Mouse (Mus musculus) forebrain, embryonic 13.5 days (tissue): ENCODE measurements at regions not wholly inside any gene's neighbourhood (a gene's known extent, or its start where the extent isn't known, plus 50 kb on each side); places are given as distances from the start of the nearest gene placed in this dataset.
A peak's percentile ranks its signal among the peaks of the same experiment; 100 is the strongest.

Source experiments
- ATAC-seq: fragments of 200-750 bp; cut with Nextera tagmentation; 2 replicates; pipeline ENCODE4 v1.8.0; 2017
- H3K27ac ChIP-seq: fragments of 300-500 bp; sonication (generic); 2 replicates; pipeline ENCODE4 v1.5.1; 2015; ENCODE audit warnings: inconsistent platforms, mild to moderate bottlenecking, moderate library complexity
- H3K27me3 ChIP-seq: fragments of 300-500 bp; sonication (generic); 2 replicates; pipeline ENCODE4 v1.6.1; 2015; ENCODE audit warnings: mild to moderate bottlenecking, inconsistent platforms
- H3K36me3 ChIP-seq: fragments of 300-500 bp; sonication (generic); 2 replicates; pipeline ENCODE4 v1.6.1; 2015; ENCODE audit warnings: mild to moderate bottlenecking, inconsistent platforms; ENCODE audit not compliant: poor library complexity, severe bottlenecking
- H3K4me1 ChIP-seq: fragments of 300-500 bp; sonication (generic); 2 replicates; pipeline ENCODE4 v1.6.1; 2015; ENCODE audit warnings: inconsistent platforms
- H3K4me2 ChIP-seq: fragments of 300-500 bp; sonication (generic); 2 replicates; pipeline ENCODE4 v1.6.1; 2015; ENCODE audit warnings: inconsistent platforms, mild to moderate bottlenecking, moderate library complexity
- H3K4me3 ChIP-seq: fragments of 300-500 bp; sonication (generic); 2 replicates; pipeline ENCODE4 v1.5.1; 2015; ENCODE audit warnings: mild to moderate bottlenecking, inconsistent platforms
- H3K9ac ChIP-seq: fragments of 300-500 bp; sonication (generic); 2 replicates; pipeline ENCODE4 v1.6.1; 2015; ENCODE audit warnings: mild to moderate bottlenecking, inconsistent platforms
- H3K9me3 ChIP-seq: fragments of 300-500 bp; sonication (generic); replicated peaks from 2 replicates; pipeline ENCODE4 v1.6.1; 2016; ENCODE audit warnings: inconsistent platforms
- WGBS: fragments of 180-500 bp; shearing (Covaris S2); methylation state at CpG from one replicate; pipeline ENCODE4 v1.1.7; 2015; 5-methylcytosine and 5-hydroxymethylcytosine counted together

DNA sequence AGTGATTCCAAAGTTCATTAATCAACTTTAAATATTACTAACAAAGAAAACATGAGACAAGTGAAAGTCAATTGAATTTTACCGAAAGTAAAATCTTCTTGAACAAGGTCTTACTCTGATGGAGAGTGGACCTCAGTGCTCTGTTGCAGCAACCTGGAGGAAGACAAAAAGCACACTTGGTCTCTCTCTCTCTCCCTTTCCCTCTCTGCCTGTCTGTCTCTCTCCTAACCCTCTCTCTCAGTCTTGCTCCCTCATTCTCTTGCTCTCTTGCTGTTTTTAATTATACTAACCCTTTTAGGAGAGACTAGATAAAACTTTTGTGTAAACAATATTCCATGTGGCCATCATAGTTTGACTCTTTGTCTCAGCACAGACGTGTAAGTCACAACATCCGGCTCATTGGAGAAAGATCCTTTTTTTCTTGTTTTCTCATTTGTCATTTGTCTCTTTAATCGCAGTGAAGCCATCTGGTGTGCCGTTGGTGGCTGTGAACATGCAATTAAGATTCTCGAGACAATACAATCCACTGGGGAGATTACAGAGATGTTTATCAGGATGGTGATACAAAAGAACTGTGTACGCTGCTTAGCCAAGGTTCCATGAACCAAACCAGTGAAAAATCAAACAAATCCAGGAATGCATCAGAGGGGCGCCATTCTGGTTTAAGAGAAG lies 244.5 kb downstream of the Galc start:
- no peaks in the 10 kb centered on the region for H3K27me3 ChIP-seq
- 39% methylated on average over 8 of the region's 8 CpGs for WGBS
- no peak overlapping the region for H3K4me3 ChIP-seq
- H3K9ac ChIP-seq, result no peak overlapping the region
- no peak overlapping the region for H3K4me2 ChIP-seq
- peaks cover 7% of the 10 kb centered on the region; the same call in 1 of the 2 replicates for H3K4me1 ChIP-seq
- no peaks in the 10 kb centered on the region for H3K36me3 ChIP-seq
- peak; percentile 81 for ATAC-seq
- H3K27ac ChIP-seq, result peak overlapping the region; percentile 15; the same call in 1 of the 2 replicates
- no peaks in the 10 kb centered on the region for H3K9me3 ChIP-seq

DNA sequence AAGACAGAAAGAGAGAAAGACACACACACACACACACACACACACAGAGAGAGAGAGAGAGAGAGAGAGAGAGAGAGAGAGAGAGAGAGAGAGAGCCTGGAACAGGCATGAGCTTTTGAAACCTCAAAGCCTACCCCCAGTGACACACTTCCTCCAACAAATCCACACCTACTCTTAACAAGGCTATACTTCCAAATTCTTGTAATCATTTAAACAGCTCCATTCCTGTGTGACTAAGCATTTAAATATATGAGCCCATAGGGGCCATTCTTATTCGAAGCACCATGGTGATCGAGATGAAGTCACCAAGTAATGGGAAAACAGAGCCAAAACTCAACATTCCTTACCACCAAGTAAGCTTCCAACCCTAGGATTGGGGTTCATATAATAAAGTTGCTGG lies 250.1 kb downstream of the Galc start:
- peaks cover 4% of the 10 kb centered on the region; the same call in 1 of the 2 replicates for H3K4me1 ChIP-seq
- no peaks in the 10 kb centered on the region for H3K9me3 ChIP-seq
- H3K4me3 ChIP-seq, result no peak overlapping the region
- 93% methylated on average over 2 of the region's 2 CpGs for WGBS
- no peaks in the 10 kb centered on the region for H3K27me3 ChIP-seq
- no peak overlapping the region for H3K27ac ChIP-seq
- H3K4me2 ChIP-seq, result no peak overlapping the region
- no peaks in the 10 kb centered on the region for H3K36me3 ChIP-seq
- H3K9ac ChIP-seq, result no peak overlapping the region
- no peak for ATAC-seq

DNA sequence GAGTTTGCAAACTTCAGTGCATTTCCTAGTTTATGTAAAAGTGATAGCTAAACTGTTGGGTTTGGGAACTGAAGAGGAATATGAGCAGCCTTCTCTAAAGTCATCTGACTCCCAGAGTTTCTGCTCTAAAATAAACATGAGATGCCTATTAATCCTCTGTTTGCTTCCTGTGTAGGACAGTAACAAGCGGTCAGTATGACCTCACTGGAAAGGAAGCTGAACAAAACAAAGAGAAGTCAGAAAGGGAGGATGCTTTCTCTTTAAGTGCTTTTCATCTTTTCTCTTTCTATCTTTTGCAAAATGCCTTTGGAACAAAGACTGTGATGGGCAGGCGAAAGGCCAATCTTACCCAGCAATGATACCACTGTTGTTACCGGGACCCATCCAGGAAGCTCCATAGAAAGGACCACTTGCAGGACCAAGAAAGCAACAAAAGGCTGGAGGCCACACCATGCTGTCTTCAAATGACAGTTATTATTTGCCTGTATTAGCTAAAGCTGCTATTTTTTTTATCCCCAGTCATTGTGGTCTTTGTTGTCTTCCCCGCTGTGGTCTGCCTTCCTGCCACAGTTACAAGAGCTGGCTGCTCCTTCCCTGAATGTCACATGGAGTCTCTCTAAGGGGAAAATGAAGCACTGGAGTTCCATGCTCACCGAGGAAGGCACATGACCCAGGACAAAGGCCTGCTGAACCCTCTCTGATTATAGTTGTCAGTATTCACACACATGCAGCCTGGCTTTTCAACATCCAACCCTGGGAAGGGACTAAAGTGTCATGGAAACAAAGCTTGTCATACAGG lies 253.4 kb downstream of the Galc start:
- Histone ChIP-seq H3K27ac (no peak overlapping the region), H3K4me2 (no peak overlapping the region), H3K4me1 (peaks cover 4% of the 10 kb centered on the region; the same call in 1 of the 2 replicates), H3K9ac (no peak overlapping the region), H3K27me3 (no peaks in the 10 kb centered on the region), H3K4me3 (no peak overlapping the region), H3K9me3 (no peaks in the 10 kb centered on the region), H3K36me3 (no peaks in the 10 kb centered on the region)
- 46% methylated on average over 5 of the region's 5 CpGs for WGBS
- 0 out of 2 replicates have a peak, but pooled peaks have one; percentile 50 for ATAC-seq

DNA sequence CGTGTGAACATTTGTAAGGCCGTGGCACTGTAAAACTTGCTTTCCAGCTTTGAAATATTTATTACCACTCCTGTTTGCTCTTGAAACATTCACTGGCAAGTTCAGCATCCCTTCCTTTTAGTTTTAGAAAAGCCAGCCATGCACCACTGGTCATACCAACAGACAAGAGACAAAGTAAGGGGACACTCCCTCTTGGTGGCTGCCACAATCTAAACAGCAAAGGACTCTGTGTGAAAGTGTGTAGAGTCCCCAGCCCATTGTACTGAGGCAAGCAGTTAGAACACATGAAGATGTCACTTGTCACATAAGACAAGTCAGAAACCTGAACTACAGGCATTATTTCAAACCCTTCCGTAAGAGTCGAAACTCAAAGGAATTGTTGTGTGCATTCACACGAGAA lies 257.0 kb downstream of the Galc start:
- Histone ChIP-seq H3K27ac (no peak overlapping the region), H3K4me2 (no peak overlapping the region), H3K36me3 (no peaks in the 10 kb centered on the region), H3K4me1 (peaks cover 4% of the 10 kb centered on the region; the same call in 1 of the 2 replicates), H3K4me3 (no peak overlapping the region), H3K27me3 (no peaks in the 10 kb centered on the region), H3K9ac (no peak overlapping the region), H3K9me3 (no peaks in the 10 kb centered on the region)
- WGBS, result 93% methylated on average over 5 of the region's 5 CpGs
- ATAC-seq, result no peak

DNA sequence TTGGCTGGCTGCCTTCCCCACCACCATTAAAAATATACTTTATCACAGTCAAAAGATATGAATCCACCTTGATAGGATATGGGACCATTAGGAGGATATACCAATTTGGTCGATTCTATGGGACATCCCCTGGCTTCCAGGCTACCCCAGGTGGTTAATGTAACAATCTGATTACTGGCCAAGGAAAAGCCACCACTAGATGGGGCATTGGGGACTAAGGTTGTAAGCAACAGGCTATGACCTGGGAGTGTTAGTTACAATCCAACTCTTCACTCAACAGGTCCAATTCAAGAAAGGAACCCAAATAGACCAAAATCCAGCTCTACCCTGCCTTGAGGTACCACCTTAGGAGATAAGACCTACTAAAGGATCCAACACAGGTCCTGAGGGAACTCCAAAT lies 264.4 kb downstream of the Galc start:
- H3K27me3 ChIP-seq, result no peaks in the 10 kb centered on the region
- H3K36me3 ChIP-seq, result no peaks in the 10 kb centered on the region
- H3K9ac ChIP-seq, result no peak overlapping the region
- no peak overlapping the region for H3K27ac ChIP-seq
- H3K4me2 ChIP-seq, result no peak overlapping the region
- H3K9me3 ChIP-seq, result no peaks in the 10 kb centered on the region
- WGBS, result 73% methylated on average over 1 of the region's 1 CpGs
- no peaks in the 10 kb centered on the region for H3K4me1 ChIP-seq
- no peak overlapping the region for H3K4me3 ChIP-seq
- no peak for ATAC-seq

DNA sequence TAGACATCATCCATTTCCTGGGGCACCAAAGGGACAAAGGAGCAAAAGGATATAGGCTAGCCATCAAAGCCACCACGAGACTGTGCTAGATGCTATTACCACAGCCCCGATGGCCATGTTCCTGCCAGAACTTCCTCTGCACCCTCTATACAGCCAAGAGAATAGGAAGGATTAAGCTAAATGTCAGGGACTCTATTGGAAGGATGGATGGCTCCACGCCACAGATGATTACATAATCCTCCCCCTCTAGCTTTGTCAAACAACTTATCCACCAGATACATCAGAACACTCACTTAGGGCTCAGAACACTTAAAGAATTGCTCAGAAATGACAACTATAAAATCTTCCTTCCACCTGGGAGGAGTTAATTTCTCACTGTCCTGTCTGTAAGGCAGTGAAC lies 265.3 kb downstream of the Galc start:
- no peak for ATAC-seq
- 88% methylated on average over 3 of the region's 3 CpGs for WGBS
- no peak overlapping the region for H3K27ac ChIP-seq
- no peaks in the 10 kb centered on the region for H3K27me3 ChIP-seq
- H3K9me3 ChIP-seq, result no peaks in the 10 kb centered on the region
- H3K4me3 ChIP-seq, result no peak overlapping the region
- H3K9ac ChIP-seq, result no peak overlapping the region
- H3K36me3 ChIP-seq, result no peaks in the 10 kb centered on the region
- no peaks in the 10 kb centered on the region for H3K4me1 ChIP-seq
- H3K4me2 ChIP-seq, result no peak overlapping the region

DNA sequence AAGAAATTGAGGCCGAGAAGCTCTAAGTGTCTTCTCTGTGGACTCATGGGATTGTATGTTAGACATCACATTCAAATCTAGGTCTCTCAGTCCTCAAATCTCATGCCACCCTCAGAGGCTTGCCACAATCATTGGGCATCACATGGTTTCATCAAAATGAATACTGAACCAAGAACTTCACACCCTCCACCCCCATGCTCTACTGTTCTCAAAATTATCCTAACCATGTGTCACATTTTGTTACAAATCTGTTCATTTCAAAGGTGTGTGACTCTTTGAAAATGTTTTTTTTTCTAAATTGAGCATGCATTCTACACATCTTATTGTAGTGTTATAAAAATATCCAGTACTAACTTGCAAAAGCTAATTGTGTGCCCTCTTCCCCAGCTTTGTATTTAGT lies 275.9 kb downstream of the Galc start:
- Histone ChIP-seq H3K4me1 (peaks cover 7% of the 10 kb centered on the region), H3K36me3 (no peaks in the 10 kb centered on the region), H3K9me3 (no peaks in the 10 kb centered on the region), H3K4me3 (no peak overlapping the region), H3K4me2 (no peak overlapping the region), H3K27ac (no peak overlapping the region), H3K27me3 (no peaks in the 10 kb centered on the region), H3K9ac (no peak overlapping the region)
- no peak for ATAC-seq
- 97% methylated on average over 1 of the region's 1 CpGs for WGBS

DNA sequence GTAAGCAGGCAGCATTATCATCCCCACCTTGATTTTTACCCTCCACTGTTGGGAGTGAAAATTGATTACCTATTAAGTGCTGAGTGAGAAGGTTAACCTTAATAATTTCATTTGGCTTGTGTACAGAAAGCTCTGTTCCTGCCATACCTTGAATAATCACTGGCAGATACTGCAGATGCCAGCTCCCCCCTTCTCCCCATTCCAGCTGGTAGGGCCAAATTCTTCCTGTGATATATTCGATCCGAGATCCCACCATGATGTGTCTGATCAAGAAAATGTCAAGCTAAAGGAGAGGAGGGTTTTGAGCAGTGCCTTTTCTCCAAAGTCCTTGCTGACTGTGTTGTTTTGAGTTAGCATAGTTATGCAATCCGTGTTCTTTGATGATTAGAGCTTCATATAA lies 280.6 kb downstream of the Galc start:
- Histone ChIP-seq H3K9me3 (no peaks in the 10 kb centered on the region), H3K4me2 (no peak overlapping the region), H3K27me3 (no peaks in the 10 kb centered on the region), H3K4me3 (no peak overlapping the region), H3K9ac (no peak overlapping the region), H3K36me3 (no peaks in the 10 kb centered on the region), H3K4me1 (peaks cover 16% of the 10 kb centered on the region), H3K27ac (peak overlapping the region; percentile 10; the same call in 1 of the 2 replicates)
- WGBS, result 54% methylated on average over 3 of the region's 3 CpGs
- peak; percentile 61 for ATAC-seq

DNA sequence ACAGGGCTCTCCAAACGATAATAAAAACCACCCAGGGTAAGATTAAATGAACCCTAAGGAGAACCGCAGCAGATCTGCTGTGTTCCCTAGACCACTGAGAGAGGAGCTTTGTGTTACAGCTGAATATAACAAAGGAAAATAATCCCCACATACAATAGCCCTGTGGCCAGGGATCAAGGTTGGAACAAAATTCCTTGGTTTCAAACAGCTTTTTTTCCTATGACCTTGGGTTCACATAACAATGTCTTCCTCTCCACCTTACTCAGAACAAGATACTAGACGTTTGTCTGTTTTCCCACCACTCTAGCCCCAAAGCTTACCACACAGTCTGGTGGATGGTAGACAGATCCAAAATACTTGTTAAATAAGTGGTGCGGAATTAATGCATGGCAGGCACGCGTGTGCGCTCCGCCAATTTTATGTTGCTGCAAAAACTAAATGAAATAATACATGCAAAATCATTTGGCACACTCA lies 281.0 kb downstream of the Galc start:
- no peaks in the 10 kb centered on the region for H3K36me3 ChIP-seq
- H3K4me3 ChIP-seq, result no peak overlapping the region
- H3K27ac ChIP-seq, result peak overlapping the region; percentile 63
- WGBS, result 25% methylated on average over 8 of the region's 8 CpGs
- H3K4me1 ChIP-seq, result peaks cover 16% of the 10 kb centered on the region
- H3K27me3 ChIP-seq, result no peaks in the 10 kb centered on the region
- H3K9ac ChIP-seq, result no peak overlapping the region
- peak; percentile 90 for ATAC-seq
- 0 out of 2 replicates have a peak overlapping the region, but pooled peaks have one; percentile 2 for H3K4me2 ChIP-seq
- H3K9me3 ChIP-seq, result no peaks in the 10 kb centered on the region

DNA sequence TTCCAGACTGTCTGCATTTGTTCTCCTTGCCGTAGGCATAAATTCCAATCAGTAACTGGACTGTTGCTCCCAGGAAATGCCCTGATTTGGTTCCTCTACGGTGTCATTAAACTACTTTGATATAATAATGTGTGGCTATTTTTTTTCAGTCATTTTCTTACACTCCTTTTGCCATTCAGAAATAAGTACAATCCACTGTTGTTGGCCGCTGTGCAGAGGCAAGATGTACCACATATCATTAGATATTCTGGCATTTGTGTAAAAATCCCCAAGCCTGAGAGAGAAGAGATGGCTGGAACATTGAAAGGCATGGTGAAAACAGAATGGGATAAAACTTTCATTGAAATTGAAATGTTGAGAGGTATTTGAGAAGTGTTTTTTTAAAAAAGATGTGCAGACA lies 281.6 kb downstream of the Galc start:
- Histone ChIP-seq H3K4me1 (peaks cover 16% of the 10 kb centered on the region), H3K36me3 (no peaks in the 10 kb centered on the region), H3K27me3 (no peaks in the 10 kb centered on the region), H3K27ac (peak overlapping the region; percentile 63), H3K4me3 (no peak overlapping the region), H3K9me3 (no peaks in the 10 kb centered on the region), H3K4me2 (0 out of 2 replicates have a peak overlapping the region, but pooled peaks have one; percentile 2), H3K9ac (no peak overlapping the region)
- ATAC-seq, result no peak
- 33% methylated on average over 3 of the region's 3 CpGs for WGBS

DNA sequence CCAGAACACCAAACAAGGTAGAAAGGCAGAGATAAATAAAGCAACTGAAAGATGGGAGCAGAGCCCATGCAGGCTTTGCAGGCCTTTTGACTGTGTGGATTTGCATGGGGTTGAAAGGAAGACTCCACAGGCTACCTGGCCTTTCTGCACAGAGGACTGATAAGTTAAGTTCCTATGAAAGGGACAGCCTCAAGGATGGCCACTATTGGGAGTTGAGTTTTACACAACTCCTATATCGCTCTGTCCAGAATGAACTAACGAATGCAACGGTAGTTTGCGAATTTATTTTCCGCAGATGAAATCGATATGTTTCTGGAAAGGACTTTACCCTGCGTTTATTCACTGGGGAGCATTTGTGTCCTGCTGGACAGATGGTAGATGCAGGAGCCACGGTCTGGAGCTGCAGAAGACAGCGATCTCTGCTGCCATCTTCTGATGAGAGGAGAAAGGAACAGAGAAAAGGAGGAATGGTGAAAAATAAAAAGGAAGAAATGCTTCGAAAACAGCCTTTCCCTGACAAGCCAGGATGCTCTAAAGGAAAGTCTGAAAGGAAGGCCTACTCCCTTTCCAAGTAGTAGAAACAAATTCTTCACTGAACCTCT lies 285.2 kb downstream of the Galc start:
- no peaks in the 10 kb centered on the region for H3K27me3 ChIP-seq
- H3K9me3 ChIP-seq, result no peaks in the 10 kb centered on the region
- H3K4me2 ChIP-seq, result no peak overlapping the region
- no peaks in the 10 kb centered on the region for H3K36me3 ChIP-seq
- H3K27ac ChIP-seq, result no peak overlapping the region; the same call in 1 of the 2 replicates
- ATAC-seq, result no peak
- H3K4me1 ChIP-seq, result peaks cover 15% of the 10 kb centered on the region
- no peak overlapping the region for H3K9ac ChIP-seq
- H3K4me3 ChIP-seq, result no peak overlapping the region
- WGBS, result 68% methylated on average over 10 of the region's 10 CpGs

DNA sequence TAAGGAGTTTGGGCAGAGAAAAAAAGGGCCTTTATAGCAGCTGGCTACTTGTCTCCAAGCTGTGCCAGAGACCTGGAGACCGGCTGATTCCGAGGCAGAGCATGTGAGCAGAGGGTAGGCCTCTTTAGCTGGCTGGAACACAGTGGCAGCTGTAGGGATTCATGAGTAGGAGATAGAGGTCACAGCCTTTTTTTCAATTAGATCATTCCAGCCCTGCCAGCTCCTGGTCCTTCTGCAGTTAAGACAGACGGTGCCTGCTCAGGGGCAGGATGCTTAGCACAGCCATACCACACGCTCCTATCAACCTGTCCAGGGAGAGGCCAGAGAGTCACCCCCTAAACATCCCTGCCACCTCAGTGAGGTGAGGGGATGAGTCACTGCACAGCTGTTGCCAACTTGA lies 302.1 kb downstream of the Galc start:
- H3K27ac ChIP-seq, result no peak overlapping the region
- H3K4me2 ChIP-seq, result no peak overlapping the region
- H3K9ac ChIP-seq, result no peak overlapping the region
- no peak overlapping the region for H3K4me3 ChIP-seq
- no peak for ATAC-seq
- no peaks in the 10 kb centered on the region for H3K36me3 ChIP-seq
- H3K9me3 ChIP-seq, result no peaks in the 10 kb centered on the region
- WGBS, result 72% methylated on average over 4 of the region's 4 CpGs
- H3K27me3 ChIP-seq, result no peaks in the 10 kb centered on the region
- H3K4me1 ChIP-seq, result no peaks in the 10 kb centered on the region
